Mouse (Mus musculus): ENCODE measurements at regions not wholly inside any gene's neighbourhood (a gene's known extent, or its start where the extent isn't known, plus 50 kb on each side); places are given as distances from the start of the nearest gene placed in this dataset.

DNA sequence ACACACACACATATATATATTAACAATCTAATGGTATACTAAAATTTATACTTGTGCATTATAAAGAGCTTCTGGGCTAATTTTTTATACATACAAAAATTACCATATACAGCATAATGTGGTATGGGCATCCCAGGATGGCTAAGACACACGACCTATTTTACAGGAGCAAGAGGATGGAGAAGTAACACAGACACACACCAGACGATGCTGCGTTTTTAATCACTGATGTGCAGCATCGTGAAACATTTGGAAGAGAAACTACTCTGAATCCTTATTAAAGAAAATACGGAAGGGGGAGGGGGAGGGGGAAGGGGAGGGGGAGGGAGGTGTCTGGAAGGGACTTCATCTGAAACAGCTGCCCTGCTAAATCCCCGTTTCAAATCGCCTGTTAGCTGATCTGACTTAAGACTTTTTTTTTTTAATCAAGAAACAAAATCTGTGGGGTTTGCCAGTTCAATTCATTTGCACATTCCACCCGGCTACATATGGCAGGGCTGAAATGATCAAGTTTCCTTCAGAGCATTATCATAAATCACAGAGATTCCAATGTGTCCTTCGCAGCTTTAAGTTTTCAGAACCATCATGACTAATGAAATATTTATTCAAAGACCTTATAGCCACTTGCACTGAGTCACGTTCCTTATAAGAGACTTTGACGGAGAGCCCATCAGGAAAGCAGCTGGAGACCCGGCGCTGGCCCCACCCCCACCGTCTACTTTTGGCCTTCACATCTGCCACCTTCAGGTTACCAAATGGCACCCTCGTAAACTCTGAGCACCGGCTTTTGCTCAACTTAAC is 89.4 kb upstream of the Rnd3 start:
- TF ChIP-seq EP300 (IDR thresholded peaks at IDR 0.05; ENCODE audit: insufficient read depth, low read depth, low read length): no peak
- TF ChIP-seq POLR2A (IDR thresholded peaks at IDR 0.05; ENCODE audit: insufficient read depth, low read depth, low read length): no peak
- no peak for TF ChIP-seq CTCF (IDR thresholded peaks at IDR 0.05)

Data from heart, adult 2 months (tissue).